In genomic region chr11:116053510-116054229, GRCm38 (mm10) we compare ENCODE assay signal across 1 mouse cellular context.
TF ChIP-seq lines count a peak whose summit lies in the region.

No protein-coding gene starts in this region.

TF ChIP-seq in MEL, 35 proteins besides CTCF, POLR2A, EP300 and RAD21 (continued from another document):
- TF ChIP-seq TAL1 (IDR thresholded peaks at IDR 0.05; ENCODE audit: low read length) (peak; percentile 74), MXI1 (IDR thresholded peaks at IDR 0.05; ENCODE audit: low read depth, low read length) (peak; percentile 80), ZNF384 (IDR thresholded peaks at IDR 0.05; ENCODE audit: low read depth, low read length) (no peak), POLR2AphosphoS5 (IDR thresholded peaks at IDR 0.05; ENCODE audit: borderline replicate concordance, low read depth, low read length) (no peak), USF1 (IDR thresholded peaks at IDR 0.05; ENCODE audit: low read depth, low read length) (no peak), ZKSCAN1 (IDR thresholded peaks at IDR 0.05; ENCODE audit: low read depth, low read length) (peak; percentile 52; the same call in 1 of the 2 replicates), CHD1 (IDR thresholded peaks at IDR 0.05; ENCODE audit: low read depth, low read length) (no peak), CHD2 (IDR thresholded peaks at IDR 0.05; ENCODE audit: low read length) (peak; percentile 28; the same call in 1 of the 2 replicates), MAFK (IDR thresholded peaks at IDR 0.05; ENCODE audit: borderline replicate concordance, low read depth, low read length) (no peak), GABPA (IDR thresholded peaks at IDR 0.05; ENCODE audit: low read depth, low read length) (no peak), MYB (IDR thresholded peaks at IDR 0.05; ENCODE audit: low read depth, low read length) (no peak), NRF1 (IDR thresholded peaks at IDR 0.05; ENCODE audit: insufficient read depth, low read depth, low read length, poor library complexity, severe bottlenecking) (no peak), E2F4 (IDR thresholded peaks at IDR 0.05; ENCODE audit: borderline replicate concordance, low read depth, low read length) (no peak), ELF1 (IDR thresholded peaks at IDR 0.05; ENCODE audit: low read depth, low read length) (0 out of 2 replicates have a peak, but pooled peaks have one; percentile 39), KAT2A (conservative IDR thresholded peaks at IDR 0.05; ENCODE audit: low read depth, low read length) (0 out of 2 replicates have a peak, but pooled peaks have one; percentile 29), USF2 (IDR thresholded peaks at IDR 0.05; ENCODE audit: borderline replicate concordance in 1 of 2, insufficient read depth in 1 of 2, low read depth in 1 of 2, low read length in 2 of 2) (no peak), ETS1 (IDR thresholded peaks at IDR 0.05; ENCODE audit: low read depth, low read length) (peak; percentile 82), UBTF (IDR thresholded peaks at IDR 0.05; ENCODE audit: borderline replicate concordance, insufficient read depth, low read depth, low read length) (peak; percentile 96), MEF2A (IDR thresholded peaks at IDR 0.05; ENCODE audit: extremely low read depth, insufficient replicate concordance, low read depth, low read length, poor library complexity, severe bottlenecking) (peak; percentile 50; the same call in 1 of the 2 replicates), MAX (IDR thresholded peaks at IDR 0.05; ENCODE audit: low read length) (0 out of 2 replicates have a peak, but pooled peaks have one; percentile 49), ZMIZ1 (IDR thresholded peaks at IDR 0.05; ENCODE audit: low read depth, low read length) (peak; percentile 56; the same call in 1 of the 2 replicates), SIN3A (IDR thresholded peaks at IDR 0.05; ENCODE audit: low read length) (peak; percentile 87)
